Mouse (Mus musculus): ENCODE measurements around the gene Fnbp1l. TPM values are rescaled to one million over a fixed set of nuclear protein-coding genes. Genes with fewer than 3 reads are reported as not detected.

Fnbp1l gene
- polyA plus RNA-seq, 1 experiment from 2014 or later, result 214 TPM

DNA sequence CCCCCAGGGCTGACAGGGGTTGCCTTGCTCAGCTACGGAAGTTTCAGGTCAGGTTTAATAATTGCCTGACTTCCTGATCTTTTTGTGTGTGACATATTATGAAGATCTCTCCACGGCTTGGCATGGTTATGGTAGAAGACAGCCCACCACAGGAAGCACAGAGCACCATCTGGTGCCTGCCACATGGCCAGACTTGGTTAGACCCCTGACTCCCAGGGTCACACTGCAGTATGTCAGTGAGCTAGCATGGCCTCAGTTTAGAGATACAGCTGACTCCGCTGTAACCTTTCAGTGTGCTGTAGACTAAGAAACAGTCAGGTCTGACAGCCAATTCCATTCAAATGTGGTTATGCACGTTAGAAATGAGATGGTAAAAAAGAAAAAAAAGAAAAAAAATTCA, 101.8 kb downstream of the Fnbp1l start:
- Histone ChIP-seq H3K27ac (peak overlapping the region; percentile 75), H3K9ac (replicated peaks) (no peak overlapping the region), H3K4me1 (replicated peaks) (peaks cover 32% of the 10 kb centered on the region), H3K4me3 (replicated peaks) (no peak overlapping the region), H3K27me3 (no peaks in the 10 kb centered on the region), H3K36me3 (peaks cover under 1% of the 10 kb centered on the region; the same call in 1 of the 2 replicates), H3K9me3 (no peaks in the 10 kb centered on the region), H3K4me2 (replicated peaks) (no peak overlapping the region)
- 77% methylated on average over 4 of the region's 4 CpGs for WGBS
- ATAC-seq, result no peak

GRCm38 (mm10) chr3:122516327-122516695, 103.2 kb downstream of the Fnbp1l start:
- WGBS, result 99% methylated on average over 3 of the region's 3 CpGs
- no peak overlapping the region for H3K4me3 ChIP-seq (replicated peaks)
- peaks cover 32% of the 10 kb centered on the region for H3K4me1 ChIP-seq (replicated peaks)
- no peak for ATAC-seq
- no peaks in the 10 kb centered on the region for H3K27me3 ChIP-seq
- H3K36me3 ChIP-seq, result no peaks in the 10 kb centered on the region; the same call in 1 of the 2 replicates
- H3K9ac ChIP-seq (replicated peaks), result no peak overlapping the region
- no peaks in the 10 kb centered on the region for H3K9me3 ChIP-seq
- H3K27ac ChIP-seq, result no peak overlapping the region
- no peak overlapping the region for H3K4me2 ChIP-seq (replicated peaks)

DNA sequence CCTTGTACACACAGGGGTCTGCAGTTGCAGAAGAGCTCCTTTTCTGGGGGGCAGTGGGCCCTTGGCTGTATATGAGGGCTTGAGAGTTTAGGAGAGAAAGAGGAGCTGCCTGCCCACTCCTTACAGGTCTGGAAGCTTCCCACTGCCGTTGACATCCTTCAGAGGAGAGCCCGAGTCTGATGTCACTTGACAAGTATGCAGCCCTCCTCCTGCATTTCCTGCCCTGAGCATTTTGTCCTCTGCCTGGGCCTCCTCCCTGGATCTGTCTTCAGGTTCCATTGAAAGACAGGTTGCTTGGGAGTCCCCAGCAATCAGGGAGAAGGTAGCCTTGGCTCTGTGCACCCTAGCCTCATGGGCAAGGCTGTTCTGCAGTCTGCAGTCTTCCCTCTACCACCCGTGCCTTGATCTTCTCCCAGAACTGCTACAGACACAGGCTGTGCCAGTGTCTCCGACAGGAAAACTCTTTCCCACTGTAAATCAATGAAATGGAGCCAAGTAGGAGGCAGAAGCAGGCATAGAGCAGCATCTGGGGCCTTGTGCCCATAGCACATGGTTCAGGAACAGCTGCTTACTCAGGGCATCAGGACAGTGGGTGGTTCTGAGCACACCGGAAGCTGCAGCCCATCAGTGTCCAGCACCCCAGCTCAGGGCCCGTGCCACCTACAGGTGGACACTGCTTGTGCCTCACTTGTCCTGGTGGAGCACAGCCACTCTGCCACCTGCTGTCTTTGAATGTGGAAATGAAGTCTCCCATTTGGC, 103.8 kb downstream of the Fnbp1l start:
- Histone ChIP-seq H3K27me3 (no peaks in the 10 kb centered on the region), H3K9me3 (no peaks in the 10 kb centered on the region), H3K27ac (no peak overlapping the region), H3K4me2 (replicated peaks) (no peak overlapping the region), H3K4me1 (replicated peaks) (peaks cover 32% of the 10 kb centered on the region), H3K9ac (replicated peaks) (no peak overlapping the region), H3K36me3 (no peaks in the 10 kb centered on the region; the same call in 1 of the 2 replicates), H3K4me3 (replicated peaks) (no peak overlapping the region)
- no peak for ATAC-seq
- 90% methylated on average over 6 of the region's 6 CpGs for WGBS

DNA sequence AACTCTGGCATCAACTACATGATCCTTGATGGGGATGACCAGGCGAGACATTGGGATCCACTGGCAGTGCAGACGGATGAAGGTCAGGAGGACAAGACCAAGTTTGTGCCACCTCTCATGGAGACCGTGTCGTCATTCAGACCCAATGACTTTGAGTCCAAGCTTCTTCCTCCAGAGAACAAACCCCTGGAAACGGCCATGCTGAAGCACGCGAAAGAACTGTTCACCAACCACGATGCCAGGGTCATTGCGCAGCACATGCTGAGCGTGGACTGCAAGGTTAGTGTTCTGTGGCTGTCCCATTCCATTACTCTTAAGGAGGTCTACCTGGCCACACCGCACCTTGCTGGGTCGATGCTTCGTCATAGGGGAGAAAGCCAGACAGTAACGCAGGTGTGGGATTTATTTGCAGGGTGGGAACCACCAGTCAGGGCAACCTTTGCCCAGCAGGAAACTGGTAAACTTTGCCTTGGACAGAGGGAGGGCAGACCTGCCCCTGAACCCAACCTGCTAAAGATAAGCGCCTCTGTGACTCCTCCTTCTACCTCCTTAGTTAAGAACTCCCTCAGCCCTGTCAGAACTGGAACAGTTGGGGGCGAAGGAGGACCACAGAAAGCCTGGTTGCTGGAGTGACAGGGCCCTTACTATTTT, 106.7 kb downstream of the Fnbp1l start:
- Histone ChIP-seq H3K4me1 (replicated peaks) (peaks cover 19% of the 10 kb centered on the region), H3K36me3 (peaks cover 3% of the 10 kb centered on the region; the same call in 1 of the 2 replicates), H3K9ac (replicated peaks) (no peak overlapping the region), H3K27me3 (no peaks in the 10 kb centered on the region), H3K4me3 (replicated peaks) (no peak overlapping the region), H3K27ac (no peak overlapping the region), H3K4me2 (replicated peaks) (no peak overlapping the region), H3K9me3 (no peaks in the 10 kb centered on the region)
- ATAC-seq, result no peak
- WGBS, result 96% methylated on average over 16 of the region's 16 CpGs

DNA sequence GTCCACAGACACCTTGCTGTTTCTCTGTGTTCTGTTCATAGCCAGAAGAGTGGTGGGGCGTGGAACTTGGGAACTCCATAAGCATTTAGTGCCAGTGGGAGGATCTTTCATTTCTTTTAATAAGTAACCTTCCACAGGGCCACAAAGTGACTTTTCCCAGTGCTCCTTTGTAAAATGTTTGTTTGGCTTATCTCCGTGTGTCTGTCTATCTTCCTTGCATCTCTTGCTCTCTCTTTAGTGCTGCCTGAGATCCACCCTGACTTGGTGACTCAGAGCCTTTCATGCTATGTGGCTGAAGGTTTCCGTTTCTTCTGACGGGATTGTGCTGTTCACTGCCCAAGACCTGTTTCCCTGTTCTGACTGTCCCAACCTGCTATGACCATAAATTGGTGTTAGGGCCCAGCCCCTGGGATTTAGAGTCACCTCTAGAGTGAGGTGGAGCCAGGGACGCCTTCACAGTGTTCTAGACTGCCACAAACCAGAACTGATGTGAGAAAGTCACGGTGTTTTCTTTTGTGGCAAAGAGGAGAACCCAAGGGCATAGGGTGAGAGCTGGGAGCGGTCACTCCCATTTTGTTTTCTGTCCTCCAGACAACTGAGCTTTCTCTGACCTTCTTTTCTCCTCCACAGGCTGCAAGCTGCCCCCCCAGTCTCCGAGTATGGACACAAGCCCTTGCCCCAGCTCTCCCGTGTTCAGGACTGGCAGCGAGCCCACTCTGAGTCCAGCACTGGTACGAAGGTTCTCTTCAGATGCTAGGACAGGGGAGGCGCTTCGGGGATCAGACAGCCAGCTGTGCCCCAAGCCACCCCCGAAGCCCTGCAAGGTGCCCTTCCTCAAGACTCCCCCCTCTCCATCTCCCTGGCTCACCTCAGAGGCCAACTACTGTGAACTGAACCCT, 107.5 kb downstream of the Fnbp1l start:
- H3K9ac ChIP-seq (replicated peaks), result no peak overlapping the region
- H3K9me3 ChIP-seq, result no peaks in the 10 kb centered on the region
- no peaks in the 10 kb centered on the region for H3K27me3 ChIP-seq
- peaks cover 3% of the 10 kb centered on the region; the same call in 1 of the 2 replicates for H3K36me3 ChIP-seq
- H3K4me2 ChIP-seq (replicated peaks), result no peak overlapping the region
- WGBS, result 88% methylated on average over 14 of the region's 14 CpGs
- H3K4me3 ChIP-seq (replicated peaks), result no peak overlapping the region
- H3K4me1 ChIP-seq (replicated peaks), result peaks cover 12% of the 10 kb centered on the region; the same call in 1 of the 2 replicates
- no peak overlapping the region for H3K27ac ChIP-seq
- ATAC-seq, result no peak

GRCm38 (mm10) chr3:122510932-122511331, 108.6 kb downstream of the Fnbp1l start:
- WGBS, result 83% methylated on average over 10 of the region's 10 CpGs

GRCm38 (mm10) chr3:122510240-122510750, 109.2 kb downstream of the Fnbp1l start:
- Histone ChIP-seq H3K9ac (replicated peaks) (no peak overlapping the region), H3K36me3 (peaks cover 3% of the 10 kb centered on the region; the same call in 1 of the 2 replicates), H3K27ac (no peak overlapping the region), H3K4me2 (replicated peaks) (no peak overlapping the region), H3K4me1 (replicated peaks) (peaks cover 14% of the 10 kb centered on the region; the same call in 1 of the 2 replicates), H3K4me3 (replicated peaks) (no peak overlapping the region), H3K9me3 (no peaks in the 10 kb centered on the region), H3K27me3 (no peaks in the 10 kb centered on the region)
- no peak for ATAC-seq
- WGBS, result 92% methylated on average over 14 of the region's 14 CpGs

More at GRCm38 (mm10) chr3:122510932-122511331, 108.6 kb downstream of the Fnbp1l start:
- ATAC-seq, result no peak
- no peaks in the 10 kb centered on the region for H3K27me3 ChIP-seq
- no peaks in the 10 kb centered on the region for H3K9me3 ChIP-seq
- H3K4me2 ChIP-seq (replicated peaks), result no peak overlapping the region
- peaks cover 3% of the 10 kb centered on the region; the same call in 1 of the 2 replicates for H3K36me3 ChIP-seq
- no peak overlapping the region for H3K4me3 ChIP-seq (replicated peaks)
- no peak overlapping the region for H3K9ac ChIP-seq (replicated peaks)
- no peak overlapping the region for H3K27ac ChIP-seq
- peaks cover 14% of the 10 kb centered on the region; the same call in 1 of the 2 replicates for H3K4me1 ChIP-seq (replicated peaks)

GRCm38 (mm10) chr3:122509534-122510239, 109.8 kb downstream of the Fnbp1l start:
- Histone ChIP-seq H3K9me3 (no peaks in the 10 kb centered on the region), H3K9ac (replicated peaks) (0 out of 2 replicates have a peak overlapping the region, but pooled peaks have one; percentile 14), H3K4me3 (replicated peaks) (no peak overlapping the region), H3K36me3 (peaks cover 3% of the 10 kb centered on the region; the same call in 1 of the 2 replicates), H3K27ac (no peak overlapping the region), H3K4me2 (replicated peaks) (no peak overlapping the region), H3K4me1 (replicated peaks) (peaks cover 14% of the 10 kb centered on the region; the same call in 1 of the 2 replicates), H3K27me3 (no peaks in the 10 kb centered on the region)
- WGBS, result 82% methylated on average over 11 of the region's 11 CpGs
- no peak for ATAC-seq

DNA sequence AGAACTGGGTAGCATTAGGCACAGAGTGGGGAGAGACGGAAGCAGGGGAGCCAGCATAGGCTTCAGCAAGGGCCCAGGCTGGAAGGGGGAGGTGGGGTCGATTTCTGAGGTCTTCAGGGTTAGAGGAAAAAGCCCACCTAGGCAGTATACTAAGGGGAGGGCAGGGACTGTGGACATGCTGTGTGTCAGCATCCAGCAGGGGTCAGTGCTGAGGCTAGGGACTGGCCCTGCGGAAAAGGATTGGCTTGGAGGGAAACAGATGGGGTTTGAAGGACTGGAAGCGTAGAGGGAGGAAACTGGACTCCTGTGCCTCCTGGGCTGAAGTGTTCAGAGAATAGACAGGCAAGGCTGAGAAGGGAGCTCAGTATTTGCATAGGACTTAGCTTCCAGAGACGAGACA, 110.4 kb downstream of the Fnbp1l start:
- WGBS, result 44% methylated on average over 5 of the region's 5 CpGs
- H3K27ac ChIP-seq, result no peak overlapping the region
- H3K36me3 ChIP-seq, result peaks cover 3% of the 10 kb centered on the region; the same call in 1 of the 2 replicates
- peaks cover 17% of the 10 kb centered on the region; the same call in 1 of the 2 replicates for H3K4me1 ChIP-seq (replicated peaks)
- no peak overlapping the region for H3K4me2 ChIP-seq (replicated peaks)
- no peaks in the 10 kb centered on the region for H3K27me3 ChIP-seq
- 0 out of 2 replicates have a peak overlapping the region, but pooled peaks have one; percentile 14 for H3K9ac ChIP-seq (replicated peaks)
- no peaks in the 10 kb centered on the region for H3K9me3 ChIP-seq
- peak; percentile 65 for ATAC-seq
- no peak overlapping the region for H3K4me3 ChIP-seq (replicated peaks)

DNA sequence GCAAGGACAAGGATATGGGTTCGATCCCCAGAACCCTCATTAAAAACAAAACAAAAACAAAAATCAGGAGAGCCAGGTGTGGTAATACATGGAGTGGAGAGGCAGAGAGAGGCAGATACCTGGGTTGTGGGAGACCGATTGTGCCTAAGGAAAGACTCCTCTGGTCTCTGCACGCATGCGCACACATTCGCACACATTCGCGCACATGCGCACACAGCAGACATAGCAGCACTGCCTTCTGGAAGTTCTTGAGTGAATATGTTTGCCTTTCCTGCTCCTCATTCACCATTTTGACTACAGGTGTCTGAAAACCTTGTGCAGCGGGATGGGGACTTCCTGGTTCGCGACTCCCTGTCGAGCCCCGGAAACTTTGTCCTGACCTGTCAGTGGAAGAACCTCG, 111.7 kb downstream of the Fnbp1l start:
- no peak for ATAC-seq
- no peak overlapping the region for H3K9ac ChIP-seq (replicated peaks)
- no peak overlapping the region for H3K4me3 ChIP-seq (replicated peaks)
- peaks cover 3% of the 10 kb centered on the region; the same call in 1 of the 2 replicates for H3K36me3 ChIP-seq
- H3K9me3 ChIP-seq, result no peaks in the 10 kb centered on the region
- H3K27me3 ChIP-seq, result no peaks in the 10 kb centered on the region
- 97% methylated on average over 14 of the region's 14 CpGs for WGBS
- H3K27ac ChIP-seq, result no peak overlapping the region
- H3K4me2 ChIP-seq (replicated peaks), result no peak overlapping the region
- peaks cover 18% of the 10 kb centered on the region for H3K4me1 ChIP-seq (replicated peaks)

Data from midbrain, embryonic 13.5 days (tissue).